Mouse (Mus musculus): Measurements from ENCODE around the gene Mysm1. TPM values are rescaled to one million over a fixed set of nuclear protein-coding genes. Genes with fewer than 3 reads are reported as not detected.
A peak's percentile ranks its signal among the peaks of the same experiment; 100 is the strongest.

Mysm1 gene
- total RNA-seq (2021) = 10 to 100 TPM; 33.3 to 37.6 TPM

DNA sequence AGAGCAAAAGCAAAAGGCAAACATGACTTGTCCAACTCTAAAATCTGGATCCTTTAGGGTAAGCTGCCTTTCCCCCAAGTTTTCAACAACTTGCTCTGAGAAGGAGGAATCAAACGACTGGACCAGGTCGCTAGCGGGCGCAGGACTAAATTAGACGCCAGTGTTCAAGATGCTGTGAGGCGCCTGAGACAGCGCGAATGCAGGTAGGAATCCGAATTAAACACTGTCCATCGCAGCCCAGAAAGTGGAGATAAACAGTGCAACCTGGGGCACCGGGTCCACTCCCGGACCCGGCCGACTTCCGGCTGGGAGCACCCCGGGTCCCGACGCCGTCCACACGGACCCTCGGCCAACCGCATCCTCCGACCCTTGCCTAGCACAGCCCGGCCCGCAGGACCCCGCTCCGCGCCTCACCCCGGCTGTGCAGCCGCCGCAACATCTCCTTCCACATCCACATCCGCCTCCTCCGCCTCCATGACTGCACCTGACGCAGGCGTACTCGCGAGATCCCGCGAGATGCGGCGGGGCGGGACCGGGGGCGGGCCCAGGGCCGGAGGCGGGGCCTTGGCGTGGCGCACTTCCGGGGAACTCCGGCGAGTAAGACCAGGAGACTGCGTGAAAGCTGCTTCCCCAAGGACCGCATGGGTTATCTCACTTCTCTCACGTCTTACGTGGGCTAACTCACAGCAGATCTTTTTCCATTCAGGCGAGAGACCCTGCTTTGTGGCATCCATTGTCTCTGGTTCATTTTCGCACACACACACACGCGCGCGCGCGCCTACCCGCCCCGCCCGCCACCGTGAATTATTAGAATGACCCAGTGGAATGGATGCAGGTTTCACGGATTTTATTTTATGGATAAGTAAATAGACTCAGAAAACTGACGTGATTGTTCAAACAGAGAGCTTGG lies at the start of gene Mysm1:
Gene Mysm1 (minus strand): TSS at position 511 of the 910 bp plus-strand sequence.
- intact Hi-C loops (cut with DNase I) = loop anchor here (2.0 kb wide), 1 partner anchor 74 kb away; the partner anchor contains the start of gene Jun

GRCm38 (mm10) chr4:95025847-95026600 lies 47.1 kb upstream of the Mysm1 start:
- DNase-seq (ENCODE audit: low spot score in 2 of 2) = no peak
- intact Hi-C loops (cut with DNase I) = no loop called here

More for the DNA sequence above, at the start of gene Mysm1:
- peak; percentile 93 to 96 for DNase-seq (ENCODE audit: low spot score in 2 of 2)

DNA sequence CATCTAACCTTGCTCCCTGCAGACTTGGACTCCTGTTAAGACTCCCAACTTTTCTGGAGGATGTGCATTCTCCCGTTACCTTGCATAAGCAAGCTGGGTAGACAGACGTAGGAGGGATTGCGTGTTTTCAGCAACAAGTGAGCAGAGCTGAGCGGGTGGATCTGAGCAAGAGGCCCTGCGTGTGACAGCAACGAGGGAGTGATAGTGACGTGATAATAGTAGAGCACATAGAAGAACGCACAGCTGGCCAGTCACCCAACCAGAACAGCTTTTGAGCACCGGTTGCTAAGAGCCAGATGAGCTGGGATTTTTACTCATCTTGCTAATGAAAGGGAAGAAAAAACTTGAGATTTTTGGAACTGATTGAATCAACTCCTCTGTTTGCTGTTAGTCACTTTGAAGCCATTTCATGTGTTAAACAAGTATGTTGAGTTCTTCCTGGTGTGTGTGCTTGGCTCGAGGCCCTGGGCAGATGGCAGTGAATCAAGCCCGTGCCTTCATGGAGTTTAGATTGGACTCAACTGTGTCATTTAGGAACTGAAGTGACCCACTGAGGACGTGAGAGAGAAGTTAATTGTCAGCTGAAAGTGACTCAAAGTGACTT lies 44.6 kb upstream of the Mysm1 start:
- intact Hi-C loops (cut with DNase I) = no loop called here
- peak in 1 of 2 experiments; percentile 18 for DNase-seq (ENCODE audit: low spot score in 2 of 2)

DNA sequence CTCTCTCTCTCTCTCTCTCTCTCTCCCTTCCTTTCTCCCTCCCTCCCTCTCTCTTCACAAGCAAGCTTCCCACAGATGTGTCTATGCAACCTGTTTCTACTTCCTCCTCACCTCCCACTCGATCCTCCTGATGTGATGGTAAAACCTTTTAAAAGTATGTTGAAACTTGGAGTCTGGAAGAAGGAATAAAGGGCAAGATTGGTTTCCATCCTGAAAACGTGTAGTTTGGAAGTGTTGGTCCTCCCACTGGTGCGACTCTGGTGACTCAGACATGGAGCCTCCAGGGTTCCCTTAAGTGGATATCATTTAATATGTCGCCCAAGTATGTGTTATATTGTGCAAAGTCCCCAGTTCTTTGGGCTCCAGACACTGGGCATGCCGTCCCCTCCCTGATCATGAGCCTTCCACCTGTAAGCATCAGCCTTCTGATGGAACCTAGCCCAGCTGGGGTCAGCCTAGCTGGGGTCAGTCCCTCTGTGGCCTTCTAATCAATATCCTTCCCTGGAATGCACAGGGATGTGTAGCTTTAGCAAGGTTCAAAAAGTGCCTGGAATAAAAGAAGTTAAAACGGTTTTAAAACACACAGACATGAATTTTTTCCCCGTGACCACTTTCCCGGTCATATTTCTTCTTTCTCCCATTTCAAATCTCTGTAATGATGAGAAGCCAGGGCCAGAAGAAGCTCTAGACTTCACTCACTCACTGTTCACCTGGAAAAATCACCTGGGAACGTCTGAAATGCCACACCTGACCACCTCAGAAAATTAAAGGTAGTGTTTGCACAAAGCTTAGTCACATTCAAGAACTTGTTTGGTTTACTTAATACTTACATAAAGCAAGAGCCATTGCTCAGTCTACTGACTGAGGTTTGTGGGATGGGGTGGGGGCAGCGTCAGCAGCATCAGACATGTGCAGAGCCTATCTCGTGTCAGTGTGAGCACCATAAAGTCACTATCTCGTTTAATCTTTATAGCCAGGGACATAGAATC lies 43.0 kb upstream of the Mysm1 start:
- DNase-seq (ENCODE audit: low spot score in 2 of 2) = peak in 1 of 2 experiments; percentile 52
- intact Hi-C loops (cut with DNase I) = no loop called here

- intact Hi-C loops (cut with DNase I) = no loop called here
- DNase-seq (ENCODE audit: low spot score in 2 of 2) = no peak
Observed at GRCm38 (mm10) chr4:95020201-95020600, 41.3 kb upstream of the Mysm1 start.

- intact Hi-C loops (cut with DNase I) = no loop called here
- no peak for DNase-seq (ENCODE audit: low spot score in 2 of 2)
Observed at GRCm38 (mm10) chr4:95018221-95018620, 39.3 kb upstream of the Mysm1 start.

DNA sequence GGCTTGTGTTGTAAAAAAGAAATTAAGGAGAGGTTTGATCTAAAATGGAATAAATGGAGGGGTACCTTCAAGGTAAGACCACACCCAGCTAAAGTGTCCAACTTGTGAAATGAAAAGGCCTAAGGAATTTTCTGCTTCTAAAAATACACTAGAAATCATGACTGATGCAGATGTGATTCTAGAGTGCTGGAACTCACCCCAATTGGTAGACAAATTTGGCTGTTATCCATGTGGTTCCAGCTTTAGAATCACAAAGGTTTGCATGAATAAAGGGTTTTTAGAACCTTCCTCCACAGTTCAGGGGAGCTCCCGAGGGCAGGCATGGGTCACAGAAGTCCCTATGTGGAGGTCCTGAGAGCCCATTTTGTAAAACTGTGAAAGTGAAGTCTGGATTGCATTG lies 33.8 kb upstream of the Mysm1 start:
- intact Hi-C loops (cut with DNase I) = no loop called here
- DNase-seq (ENCODE audit: low spot score in 2 of 2) = no peak

- DNase-seq (ENCODE audit: low spot score in 2 of 2) = no peak
- intact Hi-C loops (cut with DNase I) = no loop called here
Observed at GRCm38 (mm10) chr4:95012256-95012655, 33.4 kb upstream of the Mysm1 start.

GRCm38 (mm10) chr4:95008175-95009057 lies 29.5 kb upstream of the Mysm1 start:
- DNase-seq (ENCODE audit: low spot score in 2 of 2) = peak; percentile 70 to 77

GRCm38 (mm10) chr4:95007759-95008158 lies 28.9 kb upstream of the Mysm1 start:
- intact Hi-C loops (cut with DNase I) = loop anchor here (1.0 to 10.0 kb wide), 4 partner anchors 43 to 1017 kb away; no protein-coding TSS in a partner anchor
- no peak for DNase-seq (ENCODE audit: low spot score in 2 of 2)

More at GRCm38 (mm10) chr4:95008175-95009057, 29.5 kb upstream of the Mysm1 start:
- intact Hi-C loops (cut with DNase I) = loop anchor here (1.0 to 10.0 kb wide), 4 partner anchors 42 to 1016 kb away; no protein-coding TSS in a partner anchor

DNA sequence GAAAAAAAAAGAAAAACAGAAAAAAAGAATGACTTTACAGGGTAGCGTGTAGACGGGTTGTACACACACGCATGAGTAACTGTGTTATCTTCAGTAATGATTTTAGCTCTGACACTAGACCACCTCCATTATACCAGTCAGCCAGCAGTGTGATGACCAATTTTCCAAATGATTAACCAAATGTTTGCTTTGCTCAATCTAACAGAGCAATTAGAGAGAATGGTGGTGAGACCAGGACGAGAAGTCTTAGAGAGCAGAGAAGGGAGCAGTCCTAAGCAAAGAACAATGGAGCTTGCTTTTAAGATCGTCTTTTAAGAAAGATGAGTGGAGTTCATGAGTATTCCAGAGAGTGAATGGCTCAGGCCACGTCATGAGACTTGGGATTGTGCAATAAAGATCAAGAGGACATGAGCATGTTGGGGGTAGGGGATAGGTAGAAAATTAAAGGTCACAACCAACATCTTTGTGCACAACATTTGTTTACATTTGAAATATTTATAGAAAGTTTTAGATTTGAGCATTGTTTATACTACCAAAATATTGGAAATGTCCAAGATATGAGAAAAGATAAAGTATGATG lies 26.4 kb upstream of the Mysm1 start:
- DNase-seq (ENCODE audit: low spot score in 2 of 2) = no peak
- intact Hi-C loops (cut with DNase I) = loop anchor here (10.0 kb wide), 1 partner anchor 1019 kb away; no protein-coding TSS in a partner anchor

- DNase-seq (ENCODE audit: low spot score in 2 of 2) = peak in 1 of 2 experiments; percentile 65
- intact Hi-C loops (cut with DNase I) = loop anchor here (10.0 kb wide), 1 partner anchor 1024 kb away; no protein-coding TSS in a partner anchor
Observed at GRCm38 (mm10) chr4:95001043-95001775, 22.3 kb upstream of the Mysm1 start.

- no peak for DNase-seq (ENCODE audit: low spot score in 2 of 2)
- intact Hi-C loops (cut with DNase I) = loop anchor here (10.0 kb wide), 1 partner anchor 1025 kb away; no protein-coding TSS in a partner anchor
Observed at GRCm38 (mm10) chr4:95000147-95000546, 21.2 kb upstream of the Mysm1 start.

GRCm38 (mm10) chr4:94999249-94999648 lies 20.3 kb upstream of the Mysm1 start:
- intact Hi-C loops (cut with DNase I) = no loop called here

GRCm38 (mm10) chr4:94995862-94996261 lies 17.0 kb upstream of the Mysm1 start:
- peak in 1 of 2 experiments; percentile 69 for DNase-seq (ENCODE audit: low spot score in 2 of 2)
- intact Hi-C loops (cut with DNase I) = no loop called here

More at GRCm38 (mm10) chr4:94999249-94999648, 20.3 kb upstream of the Mysm1 start:
- DNase-seq (ENCODE audit: low spot score in 2 of 2) = peak in 1 of 2 experiments; percentile 80

- DNase-seq (ENCODE audit: low spot score in 2 of 2) = no peak
- intact Hi-C loops (cut with DNase I) = no loop called here
Observed at GRCm38 (mm10) chr4:94990204-94990603, 11.3 kb upstream of the Mysm1 start.
